Mouse (Mus musculus) heart, embryonic 12.5 days (tissue): ENCODE data around the gene Arpc1b. TPM values are rescaled to one million over a fixed set of nuclear protein-coding genes. Genes with fewer than 3 reads are reported as not detected.

Source experiments
- ATAC-seq: fragments of 200-750 bp; cut with Nextera tagmentation; 2 replicates; pipeline ENCODE4 v1.8.0; 2017; ENCODE audit warnings: moderate TSS enrichment, moderate library complexity; ENCODE audit not compliant: insufficient number of reproducible peaks, low FRiP score
- H3K27ac ChIP-seq: fragments of 300-500 bp; sonication (generic); 2 replicates; pipeline ENCODE4 v1.5.1; 2016; ENCODE audit warnings: mild to moderate bottlenecking, moderate library complexity; ENCODE audit not compliant: poor library complexity, severe bottlenecking
- H3K27me3 ChIP-seq: fragments of 300-500 bp; sonication (generic); replicated peaks from 2 replicates; pipeline ENCODE4 v1.6.1; 2016; ENCODE audit warnings: mild to moderate bottlenecking, moderate library complexity
- H3K36me3 ChIP-seq: fragments of 300-500 bp; sonication (generic); 2 replicates; pipeline ENCODE4 v1.6.1; 2016; ENCODE audit warnings: mild to moderate bottlenecking, moderate library complexity
- H3K4me1 ChIP-seq: fragments of 300-500 bp; sonication (generic); replicated peaks from 2 replicates; pipeline ENCODE4 v1.6.1; 2016; ENCODE audit warnings: mild to moderate bottlenecking
- H3K4me2 ChIP-seq: fragments of 300-500 bp; sonication (generic); 2 replicates; pipeline ENCODE4 v1.6.1; 2016; ENCODE audit warnings: mild to moderate bottlenecking, moderate library complexity
- H3K4me3 ChIP-seq: fragments of 300-500 bp; sonication (generic); 2 replicates; pipeline ENCODE4 v1.5.1; 2016; ENCODE audit warnings: mild to moderate bottlenecking
- H3K9ac ChIP-seq: fragments of 300-500 bp; sonication (generic); 2 replicates; pipeline ENCODE4 v1.6.1; 2016; ENCODE audit warnings: mild to moderate bottlenecking, moderate library complexity
- H3K9me3 ChIP-seq: fragments of 300-500 bp; sonication (generic); replicated peaks from 2 replicates; pipeline ENCODE4 v1.6.1; 2016; ENCODE audit warnings: mild to moderate bottlenecking, moderate library complexity
- WGBS: fragments of 180-500 bp; shearing (Covaris S2); methylation state at CpG from one replicate; pipeline ENCODE4 v1.1.7; 2016; 5-methylcytosine and 5-hydroxymethylcytosine counted together
- polyA plus RNA-seq: library from polyadenylated mRNA; unstranded; fragments of >200 nt; fragmentation: Nextera tagmentation; extraction: Ambion mirVana; gene quantifications from 2 replicates; pipeline ENCODE4 v1.2.1, GENCODE M21; 2016

The Arpc1b gene
- polyA plus RNA-seq, 1 experiment from 2014 or later: 187 TPM

DNA sequence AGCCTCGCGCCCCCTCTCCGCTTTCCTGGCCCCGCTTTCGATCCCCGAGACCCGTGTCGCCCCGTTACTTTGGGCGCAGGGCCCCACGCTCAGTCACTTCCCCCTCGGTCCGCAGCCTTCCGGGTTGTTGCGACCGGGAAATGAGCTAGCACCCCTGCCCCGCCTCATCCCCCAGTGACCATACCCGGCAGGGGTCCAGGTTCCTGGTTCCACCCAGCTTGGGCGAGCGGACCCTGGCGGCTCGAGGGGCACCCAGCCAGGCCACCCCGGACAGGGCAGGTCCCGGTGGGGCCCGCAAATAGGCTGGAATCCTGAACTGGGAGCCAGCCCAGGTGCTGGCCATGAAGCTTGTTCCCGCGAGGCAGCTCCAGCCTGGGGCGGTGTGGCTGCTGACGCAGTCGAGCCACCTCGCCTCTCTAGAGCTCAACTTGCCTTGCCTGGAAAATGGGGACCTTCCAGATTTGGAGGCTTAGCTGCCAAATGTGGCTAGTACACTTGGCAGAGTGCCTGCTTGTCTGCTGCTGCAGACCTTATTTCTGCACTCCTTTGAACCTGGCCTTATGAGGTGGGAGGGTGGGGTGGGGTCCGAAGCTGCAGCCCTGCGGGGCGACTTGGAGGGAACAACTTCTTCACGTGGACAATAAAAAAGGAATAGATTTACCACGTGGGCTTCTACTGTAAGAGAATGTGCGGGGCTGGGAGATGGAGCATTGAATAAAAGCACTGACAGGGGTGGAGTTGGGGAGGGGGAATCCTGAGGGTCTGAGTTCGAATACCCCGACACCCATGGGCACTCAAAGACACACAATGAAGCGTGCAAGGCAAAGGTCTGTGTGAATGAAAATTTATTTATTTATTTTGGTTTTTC is 825 bp downstream of the Arpc1b start:
- WGBS: 14% methylated on average over 40 of the region's 40 CpGs
- H3K27me3 ChIP-seq: no peaks in the 10 kb centered on the region

DNA sequence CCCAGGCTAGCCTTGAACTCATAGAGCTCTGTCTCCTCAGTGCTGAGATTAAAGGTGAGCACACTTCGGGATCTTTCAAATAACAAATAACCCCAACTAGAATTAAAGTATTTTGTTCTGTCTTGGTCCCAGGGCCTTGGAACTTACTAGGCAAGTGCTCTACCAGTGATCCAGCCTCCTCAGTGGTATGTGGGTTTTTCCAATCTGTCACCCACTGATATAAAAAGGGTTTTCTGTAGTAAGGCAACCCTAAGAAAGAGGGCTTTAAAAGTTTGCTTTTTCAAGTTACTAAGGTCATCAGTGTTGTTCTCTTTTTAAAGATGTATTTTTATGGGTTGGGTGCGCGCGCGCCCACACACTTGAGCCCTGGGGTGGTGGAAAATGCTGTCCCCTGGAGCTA is 1.7 kb downstream of the Arpc1b start:
- peak overlapping the region; percentile 81 for H3K27ac ChIP-seq
- H3K9ac ChIP-seq: no peak overlapping the region
- H3K4me1 ChIP-seq: peaks cover 21% of the 10 kb centered on the region
- peaks cover 21% of the 10 kb centered on the region for H3K36me3 ChIP-seq
- H3K4me3 ChIP-seq: peak overlapping the region; percentile 86; the same call in 1 of the 2 replicates
- H3K27me3 ChIP-seq: no peaks in the 10 kb centered on the region
- WGBS: 85% methylated on average over 5 of the region's 5 CpGs
- H3K9me3 ChIP-seq: no peaks in the 10 kb centered on the region
- peak overlapping the region; percentile 85 for H3K4me2 ChIP-seq
- ATAC-seq: no peak

More for the DNA sequence above, 825 bp downstream of the Arpc1b start:
- ATAC-seq: peak; percentile 58
- Histone ChIP-seq H3K9me3 (no peaks in the 10 kb centered on the region), H3K4me1 (peaks cover 15% of the 10 kb centered on the region), H3K36me3 (peaks cover 29% of the 10 kb centered on the region), H3K4me3 (peak overlapping the region; percentile 86), H3K4me2 (peak overlapping the region; percentile 85), H3K9ac (peak overlapping the region; percentile 87), H3K27ac (peak overlapping the region; percentile 24; the same call in 1 of the 2 replicates)

DNA sequence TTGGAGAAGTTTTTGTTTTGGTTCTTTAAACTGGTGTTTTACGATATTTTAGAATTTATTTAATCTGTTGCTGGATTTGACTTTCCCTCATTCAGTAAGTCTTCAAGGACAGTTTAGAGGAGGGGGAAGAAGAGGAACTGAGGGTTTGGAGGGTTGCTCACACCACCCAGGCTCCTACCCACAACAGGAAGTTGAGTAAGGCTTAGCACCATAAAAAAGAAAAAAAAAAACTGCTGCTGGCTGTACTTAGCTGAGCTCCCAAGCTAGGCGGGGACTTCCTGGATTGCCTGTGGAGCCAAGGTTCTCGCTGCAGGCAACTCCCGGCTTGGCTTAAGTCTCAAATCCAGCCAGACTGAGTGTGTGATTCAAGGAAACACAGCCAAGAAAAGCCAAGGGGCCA is 2.3 kb downstream of the Arpc1b start:
- ATAC-seq: peak; percentile 13; the same call in 1 of the 2 replicates
- no peak overlapping the region for H3K9ac ChIP-seq

DNA sequence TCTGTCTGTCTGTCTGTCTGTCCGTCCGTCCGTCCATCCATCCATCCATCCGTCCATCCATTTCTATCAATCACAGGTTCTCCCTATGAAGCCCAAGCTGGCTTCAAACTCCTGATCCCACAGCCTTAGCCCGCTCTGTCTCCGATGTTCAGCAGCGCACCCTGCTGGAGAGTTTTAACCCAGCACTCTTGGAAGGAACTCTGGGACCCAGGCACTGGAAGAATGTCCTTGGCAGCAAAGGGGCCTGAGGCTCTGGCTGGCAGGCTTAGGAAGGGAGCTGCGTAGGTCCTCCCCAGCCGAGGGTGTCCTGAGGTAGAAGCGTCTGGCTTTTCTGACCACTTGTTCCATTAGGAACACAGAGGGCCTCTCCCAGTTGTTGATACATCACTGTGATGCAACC is 2.9 kb downstream of the Arpc1b start:
- no peaks in the 10 kb centered on the region for H3K27me3 ChIP-seq
- H3K9me3 ChIP-seq: no peaks in the 10 kb centered on the region
- WGBS: 38% methylated on average over 10 of the region's 10 CpGs
- peak overlapping the region; percentile 42 for H3K4me2 ChIP-seq
- 0 out of 2 replicates have a peak overlapping the region, but pooled peaks have one; percentile 30 for H3K9ac ChIP-seq
- peak overlapping the region; percentile 5; the same call in 1 of the 2 replicates for H3K4me3 ChIP-seq
- peak overlapping the region; percentile 81 for H3K27ac ChIP-seq
- H3K36me3 ChIP-seq: peaks cover 23% of the 10 kb centered on the region
- no peak for ATAC-seq
- peaks cover 31% of the 10 kb centered on the region for H3K4me1 ChIP-seq

More for the DNA sequence above, 2.3 kb downstream of the Arpc1b start:
- Histone ChIP-seq H3K27me3 (no peaks in the 10 kb centered on the region), H3K4me3 (0 out of 2 replicates have a peak overlapping the region, but pooled peaks have one; percentile 86), H3K4me1 (peaks cover 25% of the 10 kb centered on the region), H3K36me3 (peaks cover 19% of the 10 kb centered on the region), H3K27ac (peak overlapping the region; percentile 81), H3K4me2 (peak overlapping the region; percentile 42), H3K9me3 (no peaks in the 10 kb centered on the region)
- WGBS: 46% methylated on average over 4 of the region's 4 CpGs

DNA sequence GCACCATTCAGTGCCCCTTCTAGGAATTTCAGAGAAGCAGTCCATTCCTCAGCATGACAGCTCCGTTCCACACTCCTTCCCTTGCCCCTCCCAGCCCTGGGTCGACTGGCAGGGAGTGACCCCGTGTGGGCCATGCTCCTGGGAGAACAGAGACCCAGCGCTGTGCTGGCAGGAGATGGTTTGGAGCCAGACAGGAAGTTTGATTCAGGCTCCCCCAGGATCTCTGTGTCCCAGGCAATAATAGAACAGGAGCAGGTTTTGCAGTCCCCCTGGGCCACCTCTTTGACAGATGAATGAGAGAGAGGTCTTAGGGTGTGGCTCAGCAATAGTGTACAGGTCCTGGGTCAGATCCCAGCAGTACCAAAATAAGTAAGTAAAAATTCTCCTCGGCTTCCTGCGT is 4.0 kb downstream of the Arpc1b start:
- Histone ChIP-seq H3K36me3 (peaks cover 34% of the 10 kb centered on the region), H3K9me3 (no peaks in the 10 kb centered on the region), H3K9ac (no peak overlapping the region), H3K27ac (no peak overlapping the region), H3K4me2 (no peak overlapping the region), H3K27me3 (no peaks in the 10 kb centered on the region), H3K4me1 (peaks cover 35% of the 10 kb centered on the region), H3K4me3 (no peak overlapping the region)
- no peak for ATAC-seq
- WGBS: 57% methylated on average over 6 of the region's 6 CpGs

DNA sequence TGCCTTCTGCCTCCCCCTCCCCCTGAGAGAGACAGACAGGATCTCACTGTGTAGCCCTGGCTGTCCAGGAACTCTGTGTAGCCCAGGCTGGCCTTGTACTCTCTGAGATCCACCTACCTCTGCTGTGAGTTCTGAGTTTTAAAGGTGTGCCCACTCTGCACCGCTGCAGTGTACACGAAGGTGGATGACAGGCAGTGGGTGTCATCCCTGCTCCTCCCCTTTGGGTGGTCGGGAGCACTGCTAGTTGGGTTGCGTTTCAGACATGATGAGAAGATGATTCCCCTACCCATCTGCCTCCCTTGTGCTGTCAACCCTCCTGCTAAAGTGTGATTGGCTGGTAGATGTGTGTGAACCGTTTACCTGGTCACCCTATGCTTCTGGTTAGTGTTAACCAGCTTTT is 4.4 kb downstream of the Arpc1b start:
- Histone ChIP-seq H3K4me3 (no peak overlapping the region), H3K4me1 (peaks cover 35% of the 10 kb centered on the region), H3K9me3 (no peaks in the 10 kb centered on the region), H3K27me3 (no peaks in the 10 kb centered on the region), H3K9ac (no peak overlapping the region), H3K27ac (no peak overlapping the region), H3K4me2 (no peak overlapping the region), H3K36me3 (peaks cover 39% of the 10 kb centered on the region)
- no peak for ATAC-seq
- WGBS: 76% methylated on average over 5 of the region's 5 CpGs

DNA sequence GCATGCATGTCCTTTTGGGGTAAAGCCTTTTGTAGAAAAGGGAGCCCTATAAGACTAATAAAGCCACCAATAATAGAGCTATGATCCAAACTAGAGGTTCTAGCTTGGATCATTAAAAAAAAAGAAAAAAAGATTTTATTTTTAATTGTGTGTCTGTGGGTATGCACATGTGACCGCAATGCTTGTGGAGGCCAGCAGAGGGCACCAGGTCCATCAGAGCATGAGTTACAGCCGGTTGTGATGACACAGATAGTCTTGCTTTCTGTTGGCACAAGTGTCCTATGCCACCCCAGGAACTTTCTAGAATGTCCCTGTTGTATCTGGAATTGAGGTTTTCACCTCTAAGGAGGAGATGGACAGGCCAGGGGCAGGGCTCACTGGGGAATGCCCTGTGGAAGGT is 5.4 kb downstream of the Arpc1b start:
- H3K27ac ChIP-seq: no peak overlapping the region
- no peak overlapping the region for H3K9ac ChIP-seq
- H3K27me3 ChIP-seq: no peaks in the 10 kb centered on the region
- 90% methylated on average over 2 of the region's 2 CpGs for WGBS
- no peak for ATAC-seq
- peaks cover 35% of the 10 kb centered on the region for H3K4me1 ChIP-seq
- no peaks in the 10 kb centered on the region for H3K9me3 ChIP-seq
- H3K36me3 ChIP-seq: peaks cover 48% of the 10 kb centered on the region
- H3K4me3 ChIP-seq: no peak overlapping the region
- H3K4me2 ChIP-seq: no peak overlapping the region

DNA sequence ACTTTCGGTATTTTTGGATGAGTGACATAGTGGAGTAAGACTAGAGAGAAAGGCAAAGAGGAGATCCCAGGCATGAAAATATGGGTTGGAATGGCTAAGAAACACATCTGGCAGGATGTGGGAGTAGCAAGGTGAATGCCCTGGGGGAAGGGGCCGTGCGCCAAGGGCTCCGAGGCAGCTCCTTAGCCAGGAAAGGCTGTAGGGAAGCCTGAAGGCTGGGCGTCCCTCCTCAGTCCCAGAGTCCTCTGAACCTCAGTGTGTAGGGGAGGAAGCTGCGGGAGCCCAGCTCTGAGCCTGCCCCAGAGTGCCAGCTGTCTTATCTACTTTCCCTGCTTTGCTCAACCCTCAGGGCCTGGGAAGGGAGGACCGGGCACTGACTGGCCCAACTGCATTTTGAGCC is 6.9 kb downstream of the Arpc1b start:
- H3K36me3 ChIP-seq: peaks cover 63% of the 10 kb centered on the region
- H3K27me3 ChIP-seq: no peaks in the 10 kb centered on the region
- ATAC-seq: no peak
- no peaks in the 10 kb centered on the region for H3K9me3 ChIP-seq
- no peak overlapping the region for H3K4me3 ChIP-seq
- no peak overlapping the region for H3K27ac ChIP-seq
- no peak overlapping the region for H3K4me2 ChIP-seq
- 61% methylated on average over 7 of the region's 7 CpGs for WGBS
- no peak overlapping the region for H3K9ac ChIP-seq
- peaks cover 28% of the 10 kb centered on the region for H3K4me1 ChIP-seq

DNA sequence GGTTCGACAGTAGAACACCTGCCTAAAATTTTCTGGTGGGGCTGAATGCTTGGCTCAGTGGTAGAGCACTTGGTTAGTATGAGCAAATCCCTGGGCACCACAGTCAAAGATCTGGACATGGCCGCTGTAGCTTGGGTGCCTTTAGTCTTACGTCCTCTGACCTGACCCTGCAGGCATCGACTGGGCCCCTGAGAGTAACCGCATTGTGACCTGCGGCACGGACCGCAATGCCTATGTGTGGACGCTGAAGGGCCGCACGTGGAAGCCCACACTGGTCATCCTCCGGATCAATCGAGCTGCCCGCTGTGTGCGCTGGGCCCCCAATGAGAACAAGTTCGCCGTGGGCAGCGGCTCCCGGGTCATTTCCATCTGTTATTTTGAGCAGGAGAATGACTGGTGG is 9.4 kb downstream of the Arpc1b start:
- Histone ChIP-seq H3K9me3 (no peaks in the 10 kb centered on the region), H3K4me3 (no peak overlapping the region), H3K27ac (no peak overlapping the region), H3K9ac (no peak overlapping the region), H3K36me3 (peaks cover 81% of the 10 kb centered on the region), H3K4me1 (peaks cover 20% of the 10 kb centered on the region), H3K27me3 (no peaks in the 10 kb centered on the region), H3K4me2 (no peak overlapping the region)
- ATAC-seq: no peak
- 91% methylated on average over 19 of the region's 19 CpGs for WGBS

DNA sequence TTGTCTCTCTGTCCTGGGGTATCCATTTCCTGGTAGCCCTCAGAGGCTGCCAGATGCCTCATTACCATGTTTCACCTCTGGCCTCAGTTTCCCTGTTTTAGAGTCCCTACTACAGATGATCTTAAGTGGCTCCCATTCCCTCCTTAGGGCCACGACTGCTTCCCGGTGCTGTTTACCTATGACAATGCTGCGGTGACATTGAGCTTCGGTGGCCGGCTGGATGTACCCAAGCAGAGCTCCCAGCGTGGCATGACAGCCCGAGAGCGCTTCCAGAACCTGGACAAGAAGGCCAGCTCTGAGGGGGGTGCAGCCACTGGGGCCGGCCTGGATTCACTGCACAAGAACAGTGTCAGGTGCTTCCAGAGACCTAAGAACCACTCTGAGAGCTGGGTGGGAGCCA is 12.6 kb downstream of the Arpc1b start:
- no peak overlapping the region for H3K4me2 ChIP-seq
- no peak overlapping the region for H3K4me3 ChIP-seq
- no peak overlapping the region for H3K27ac ChIP-seq
- no peaks in the 10 kb centered on the region for H3K9me3 ChIP-seq
- no peak overlapping the region for H3K9ac ChIP-seq
- peaks cover 11% of the 10 kb centered on the region for H3K4me1 ChIP-seq
- peaks cover 95% of the 10 kb centered on the region for H3K36me3 ChIP-seq
- H3K27me3 ChIP-seq: no peaks in the 10 kb centered on the region
- WGBS: 90% methylated on average over 9 of the region's 9 CpGs
- ATAC-seq: no peak

DNA sequence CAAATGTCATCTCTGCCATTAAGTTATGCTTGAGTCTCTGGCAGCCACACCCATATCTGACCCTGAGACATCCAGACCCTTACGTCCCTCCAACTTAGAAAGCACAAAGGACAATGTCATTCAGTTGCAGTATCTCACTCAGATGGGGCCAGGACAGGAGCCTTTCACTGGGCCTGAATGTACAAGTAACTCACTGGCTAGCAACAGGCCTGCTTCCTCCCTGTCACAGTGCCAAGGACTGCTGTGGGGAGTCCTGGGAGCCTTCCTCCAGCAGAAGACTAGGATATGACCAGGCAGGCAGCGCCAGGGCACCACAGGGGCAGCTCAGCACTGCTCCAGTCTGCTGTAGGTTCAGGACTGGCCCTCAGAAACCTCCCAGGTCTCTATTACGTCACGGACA is 15.1 kb downstream of the Arpc1b start:
- H3K36me3 ChIP-seq: peaks cover 95% of the 10 kb centered on the region
- H3K4me3 ChIP-seq: no peak overlapping the region
- no peaks in the 10 kb centered on the region for H3K9me3 ChIP-seq
- peak overlapping the region; percentile 12; the same call in 1 of the 2 replicates for H3K27ac ChIP-seq
- H3K4me2 ChIP-seq: no peak overlapping the region
- 86% methylated on average over 4 of the region's 4 CpGs for WGBS
- H3K4me1 ChIP-seq: 0 out of 2 replicates have a peak, but pooled peaks cover 4% of the 10 kb centered on the region
- no peak overlapping the region for H3K9ac ChIP-seq
- no peaks in the 10 kb centered on the region for H3K27me3 ChIP-seq
- no peak for ATAC-seq
